In the genomic region with DNA sequence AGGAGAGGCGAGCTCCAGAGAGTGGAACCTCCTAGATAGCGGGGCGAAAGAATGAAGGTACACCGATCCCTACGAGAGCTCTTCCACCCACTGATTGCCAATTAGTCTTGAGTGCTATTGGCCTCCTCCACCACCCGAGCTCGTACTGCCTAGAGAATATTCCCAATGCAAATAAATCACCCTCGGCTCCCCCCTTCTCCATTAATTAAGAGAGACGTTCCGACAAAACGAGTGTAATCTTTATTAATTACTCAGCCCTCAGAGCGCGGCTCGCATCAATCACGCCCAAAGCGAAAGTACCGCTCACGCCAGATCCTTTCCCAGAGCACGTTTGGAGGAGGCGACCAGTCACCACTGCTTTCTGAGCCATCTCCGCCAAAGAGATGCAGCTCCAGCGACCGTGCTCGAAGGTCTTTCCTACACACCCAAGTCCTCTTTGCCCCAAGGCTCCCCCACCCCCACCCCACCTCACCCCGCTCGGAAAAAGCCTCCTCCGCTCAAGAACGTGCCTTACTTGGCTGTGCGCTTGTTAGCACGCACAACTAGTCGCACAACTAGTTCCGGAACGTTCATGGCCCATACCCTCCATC, we compare ENCODE assay signal across 7 mouse cellular contexts. TPM values are rescaled to one million over a fixed set of nuclear protein-coding genes. Genes with fewer than 3 reads are reported as not detected.
DNase-seq lines count a peak whose midpoint lies in the region; ATAC-seq and TF ChIP-seq lines count a peak whose summit lies in the region.

No protein-coding gene starts in this region.

- no peak overlapping the region for H3K27ac ChIP-seq in embryonic fibroblast, embryonic 13.5 days (ENCODE audit: insufficient read depth, low read length)
- no peak overlapping the region for H3K27ac ChIP-seq in intestine, embryonic 16.5 days (ENCODE audit: low read length)

- WGBS in intestine, embryonic 16.5 days = 1% methylated on average over 33 of the region's 33 CpGs

- no peak overlapping the region for H3K9ac ChIP-seq in intestine, embryonic 16.5 days (ENCODE audit: low read depth, low read length)

- DNase-seq in neural tube, embryonic 10.5 days (ENCODE audit: extremely low spot score, low spot score) = peak; percentile 62
- no peak for DNase-seq in Muller cell, postnatal 12 days (ENCODE audit: inconsistent ontology term)
- no peak for DNase-seq in urinary bladder, postnatal 10 days (ENCODE audit: low spot score)

- H3K9me3 ChIP-seq in megakaryocyte, embryonic 14.5 days = peaks cover 17% of the 10 kb centered on the region
- H3K9me3 ChIP-seq in intestine, embryonic 16.5 days (ENCODE audit: control insufficient read depth, low read length) = no peaks in the 10 kb centered on the region

- H3K36me3 ChIP-seq in megakaryocyte, embryonic 14.5 days (replicated peaks; ENCODE audit: low read length) = no peaks in the 10 kb centered on the region
- no peaks in the 10 kb centered on the region for H3K36me3 ChIP-seq in intestine, embryonic 16.5 days (ENCODE audit: control insufficient read depth, insufficient read depth, low read length)

- TF ChIP-seq POLR2A in embryonic fibroblast, embryonic 13.5 days (IDR thresholded peaks at IDR 0.05; ENCODE audit: low read depth, low read length) = no peak

- no peak for TF ChIP-seq CTCF in embryonic fibroblast, embryonic 13.5 days (IDR thresholded peaks at IDR 0.05; ENCODE audit: borderline replicate concordance, insufficient read depth, low read length)

- peaks cover 98% of the 10 kb centered on the region for H3K27me3 ChIP-seq in megakaryocyte, embryonic 14.5 days (replicated peaks)
- H3K27me3 ChIP-seq in intestine, embryonic 16.5 days (replicated peaks; ENCODE audit: control insufficient read depth, insufficient read depth, low read length) = peaks cover 89% of the 10 kb centered on the region

- peaks cover 31% of the 10 kb centered on the region for H3K4me1 ChIP-seq in megakaryocyte, embryonic 14.5 days
- peaks cover 2% of the 10 kb centered on the region for H3K4me1 ChIP-seq in embryonic fibroblast, embryonic 13.5 days (ENCODE audit: control insufficient read depth, insufficient read depth, low read length)
- no peaks in the 10 kb centered on the region for H3K4me1 ChIP-seq in intestine, embryonic 16.5 days (ENCODE audit: control insufficient read depth, insufficient read depth, low read length)

- peak overlapping the region; percentile 91 for H3K4me3 ChIP-seq in megakaryocyte, embryonic 14.5 days (replicated peaks)
- peak overlapping the region; percentile 35 for H3K4me3 ChIP-seq in embryonic fibroblast, embryonic 13.5 days (ENCODE audit: insufficient read depth, low read length)
- peak overlapping the region; percentile 44 for H3K4me3 ChIP-seq in intestine, embryonic 16.5 days (ENCODE audit: low read length)

- no peak for ATAC-seq in megakaryocyte, adult 5-6 weeks (ENCODE audit: poor library complexity, severe bottlenecking)
- ATAC-seq in intestine, embryonic 16.5 days = no peak

- H3K4me2 ChIP-seq in intestine, embryonic 16.5 days (ENCODE audit: low read depth, low read length) = peak overlapping the region; percentile 58

RNA-seq across cellular contexts. Expression of gene Pax3, which starts 6.8 kb away (rescaled TPM):
- not detected in 2 replicates for polyA plus RNA-seq in megakaryocyte, embryonic 14.5 days (2012; ENCODE audit: insufficient read depth, low replicate concordance)
- total RNA-seq in megakaryocyte, adult 5-6 weeks (2015) = not detected in 2 replicates
- total RNA-seq in megakaryocyte, adult 5-6 weeks (2017) = not detected in 2 replicates
- 2.8 and 6.4 TPM in 2 replicates for polyA plus RNA-seq in embryonic fibroblast, embryonic 13.5 days (2011; ENCODE audit: insufficient read length, low read depth, missing spikeins)
- not detected in 2 replicates for polyA plus RNA-seq in intestine, embryonic 16.5 days (2015; fragmentation: Nextera tagmentation; extraction: Ambion mirVana)

Comparison
In these comparisons a context has a peak if more than half of its experiments do, and no peak if none do; other contexts are left out.
1. H3K4me3 ChIP-seq: peak in every context shown above with its lines; median percentile 91 in megakaryocyte, embryonic 14.5 days; 44 in intestine, embryonic 16.5 days; 35 in embryonic fibroblast, embryonic 13.5 days.